Mouse (Mus musculus) WW6 (cell line): ENCODE measurements around the gene Auts2.

Source experiments
- DNase-seq: peaks from one replicate; pipeline ENCODE4 v3.0.0-alpha.2; 2013; ENCODE audit warnings: low read depth, low spot score

The Auts2 gene

DNA sequence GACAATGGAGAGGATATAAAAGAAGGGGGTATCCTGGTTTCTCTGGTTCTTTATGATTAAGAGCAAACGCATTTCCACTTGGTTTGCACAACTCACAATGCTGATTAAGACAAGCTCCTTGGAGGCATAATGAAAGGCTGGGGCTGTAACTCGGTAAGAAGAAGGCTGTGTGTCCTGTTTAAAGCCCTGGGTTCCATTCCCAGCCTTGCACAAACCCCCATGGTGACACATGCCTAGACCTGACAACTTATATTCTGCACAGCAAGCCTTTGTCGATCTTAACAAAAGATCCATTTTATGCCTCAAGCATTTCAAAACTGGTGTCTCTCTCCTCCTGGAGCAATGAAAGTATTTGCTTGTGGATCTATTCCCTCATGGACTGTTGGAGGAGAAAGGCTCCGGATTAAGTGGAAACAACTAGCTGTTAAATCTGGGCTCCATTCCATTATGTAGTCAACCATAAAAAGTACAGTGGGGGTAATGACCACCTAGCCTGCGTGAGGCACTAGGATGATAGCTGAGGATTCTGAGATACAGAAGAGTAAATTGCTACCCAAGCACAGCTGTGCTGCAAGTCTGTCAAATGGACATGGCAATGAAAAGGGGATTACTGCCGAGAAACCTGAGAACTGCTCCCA, 218.8 kb downstream of the Auts2 start:
- DNase-seq = no peak

DNA sequence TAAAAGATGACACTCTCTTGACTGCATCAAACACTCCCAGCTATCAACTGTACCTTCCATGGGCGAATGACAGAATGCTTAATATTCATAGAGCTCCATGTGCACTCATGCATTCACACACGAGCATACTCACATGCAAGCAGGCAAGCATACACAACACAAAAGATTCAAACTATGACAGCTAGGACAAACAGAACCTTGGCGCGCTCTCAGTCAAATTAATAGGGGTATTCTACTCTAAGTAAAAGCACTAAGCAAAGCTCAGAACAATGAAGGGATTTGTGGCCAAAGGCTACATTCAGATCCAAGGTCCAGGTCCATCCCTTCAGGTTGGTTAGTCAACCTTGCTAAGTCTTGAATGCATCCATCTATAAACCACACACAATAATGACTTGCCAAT, 219.5 kb downstream of the Auts2 start:
- DNase-seq = no peak

DNA sequence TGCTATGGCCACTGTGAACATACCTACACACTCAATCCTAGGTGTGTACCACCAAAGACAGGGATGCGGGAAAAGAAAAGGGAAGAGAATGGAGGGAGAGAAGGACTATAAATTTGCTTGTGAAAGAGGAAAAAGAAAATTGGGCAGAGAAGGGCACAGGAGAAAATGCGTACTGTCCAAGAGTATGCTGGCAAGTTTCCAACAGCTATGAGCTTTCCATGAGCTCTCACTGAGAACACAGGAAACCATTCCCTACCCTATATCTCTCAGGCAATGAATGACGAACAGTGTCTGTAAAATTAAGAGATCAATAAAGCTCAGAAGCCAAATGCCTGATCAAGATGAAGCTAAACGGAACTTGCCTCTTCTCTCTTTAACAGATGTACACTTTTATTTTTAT, 220.2 kb downstream of the Auts2 start:
- DNase-seq = no peak

DNA sequence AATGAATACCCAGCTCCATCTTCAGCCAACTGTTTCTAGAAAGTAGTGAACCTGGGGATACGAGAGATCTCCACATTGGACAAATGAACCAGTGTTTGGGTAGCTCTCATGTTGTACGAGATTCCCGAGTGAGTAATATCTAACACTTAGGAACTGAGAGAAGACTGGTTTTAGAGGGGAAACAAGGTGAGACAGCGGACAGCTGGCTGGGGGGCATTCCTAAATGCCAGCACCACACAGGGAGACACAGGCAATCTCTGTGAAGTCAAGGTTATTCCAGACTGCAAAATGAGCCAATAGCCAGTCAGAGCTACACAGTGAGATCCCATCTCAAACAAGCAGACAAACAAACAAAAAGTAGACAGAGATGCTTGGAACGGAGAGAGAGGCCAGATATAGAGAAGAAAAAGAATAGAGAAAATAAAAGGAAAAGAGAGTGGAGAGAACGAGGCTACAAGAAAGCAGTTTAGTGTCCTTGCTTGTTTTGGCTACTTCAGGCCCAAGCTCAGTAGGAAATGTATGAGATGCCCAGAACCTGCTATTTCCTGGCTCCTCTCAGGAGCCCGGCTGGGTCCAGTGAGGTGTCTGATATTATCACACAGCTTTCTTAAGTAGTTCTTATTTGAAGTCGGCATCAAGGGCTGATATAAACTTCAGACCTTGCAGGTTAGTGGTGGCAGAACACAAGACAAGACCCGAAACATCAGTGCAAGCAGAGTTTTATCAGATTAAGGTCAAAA, 224.9 kb downstream of the Auts2 start:
- no peak for DNase-seq

- no peak for DNase-seq
Measured at GRCm38 (mm10) chr5:132316897-132317296, 226.2 kb downstream of the Auts2 start.

- DNase-seq = no peak
Measured at GRCm38 (mm10) chr5:132314300-132314699, 228.8 kb downstream of the Auts2 start.

DNA sequence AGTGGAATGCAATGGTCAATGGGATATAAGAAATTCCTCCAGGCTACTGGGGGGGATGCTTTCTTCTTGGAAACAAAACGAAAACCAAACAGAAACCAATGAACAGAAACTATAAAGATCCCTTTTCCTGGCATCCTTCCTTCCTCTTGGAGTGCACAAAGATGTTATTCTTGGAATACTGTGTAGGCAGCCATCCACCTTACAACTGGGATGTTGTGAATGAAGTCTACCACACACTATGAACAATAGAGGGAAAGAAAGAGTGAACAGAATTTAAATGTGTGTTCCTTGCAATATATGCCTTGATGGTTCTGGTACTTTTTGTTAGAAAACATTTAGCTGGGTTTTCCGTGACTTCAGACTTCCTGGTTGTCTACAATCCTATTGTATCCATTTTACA, 236.1 kb downstream of the Auts2 start:
- no peak for DNase-seq

GRCm38 (mm10) chr5:132305354-132305934, 237.7 kb downstream of the Auts2 start:
- DNase-seq = no peak

DNA sequence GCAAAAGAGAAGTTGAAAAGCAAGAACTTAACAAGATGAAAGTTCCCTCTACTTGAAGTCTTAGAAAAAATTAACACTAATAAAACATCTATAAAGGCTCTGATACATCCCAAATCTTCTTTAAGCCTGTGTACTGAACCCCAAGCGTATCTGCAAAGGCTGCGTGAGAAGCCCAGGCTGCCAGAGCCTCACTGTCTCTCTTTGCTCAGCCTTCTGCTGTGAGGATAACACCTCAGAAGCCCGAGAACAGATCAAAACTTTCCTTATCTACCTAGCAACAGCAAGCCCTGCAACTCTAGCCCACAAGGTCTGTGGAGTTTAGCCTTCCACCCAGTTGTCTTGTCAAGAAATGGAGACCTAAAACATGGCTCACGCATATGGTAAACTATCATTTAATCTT, 240.4 kb downstream of the Auts2 start:
- DNase-seq = no peak

GRCm38 (mm10) chr5:132300794-132301193, 242.3 kb downstream of the Auts2 start:
- DNase-seq = no peak

DNA sequence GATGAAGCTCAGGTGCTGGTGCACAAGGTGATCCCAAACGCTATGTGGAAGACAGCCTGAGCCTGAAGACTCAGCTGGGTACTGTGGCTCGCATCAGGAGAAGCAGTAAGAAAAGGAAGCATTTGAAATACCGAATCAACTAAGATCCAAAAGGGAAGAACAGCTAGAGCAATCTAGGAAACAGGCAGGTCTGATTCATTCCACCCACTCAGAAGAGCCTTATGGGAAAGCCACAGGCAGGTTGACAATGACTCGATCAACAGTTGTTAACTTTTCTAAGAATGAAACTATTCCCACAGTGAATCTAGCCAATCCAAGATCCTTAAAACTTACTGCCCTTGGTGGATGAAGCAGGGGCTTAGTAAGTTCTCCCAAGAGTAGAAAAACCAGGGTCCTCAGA, 243.4 kb downstream of the Auts2 start:
- no peak for DNase-seq

- DNase-seq = no peak
Measured at GRCm38 (mm10) chr5:132298996-132299395, 244.1 kb downstream of the Auts2 start.

- no peak for DNase-seq
Measured at GRCm38 (mm10) chr5:132297309-132297708, 245.8 kb downstream of the Auts2 start.

DNA sequence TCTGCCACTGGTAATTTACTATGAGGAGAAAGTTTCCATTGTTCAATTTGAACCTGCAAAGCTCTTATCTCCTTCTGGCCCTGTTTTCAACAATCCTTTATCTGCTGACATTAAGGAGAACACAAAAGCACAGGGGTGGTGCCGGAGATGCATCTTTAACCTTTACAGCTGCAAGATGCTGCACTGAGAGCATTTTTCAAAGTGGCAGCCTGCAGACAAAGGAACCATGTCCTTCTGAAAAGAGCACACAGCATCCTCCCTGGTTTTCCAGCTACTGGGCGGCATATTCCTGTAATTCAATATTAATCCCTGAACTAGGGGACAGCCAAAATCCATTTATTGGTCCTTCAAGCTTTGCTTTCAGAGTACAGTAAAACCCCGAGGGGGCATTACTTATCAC, 248.7 kb downstream of the Auts2 start:
- peak; percentile 11 for DNase-seq

DNA sequence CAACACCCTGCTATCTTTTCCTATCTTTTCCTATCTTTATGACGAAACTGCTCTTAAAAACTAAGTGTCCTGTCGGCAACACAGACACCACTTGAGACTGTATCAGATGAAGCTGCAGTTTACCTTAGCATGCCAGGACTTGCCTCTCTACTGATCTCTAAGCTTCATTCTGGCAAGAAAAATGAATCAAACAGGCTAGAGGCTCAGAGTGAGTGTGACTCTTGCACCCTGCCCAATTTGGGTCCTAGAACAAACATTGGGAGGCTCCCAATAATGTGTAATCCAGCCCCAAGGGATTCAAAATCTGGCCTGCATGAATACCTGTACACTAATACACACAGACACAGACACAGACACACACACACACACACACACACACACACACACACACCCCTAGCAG, 250.2 kb downstream of the Auts2 start:
- no peak for DNase-seq

DNA sequence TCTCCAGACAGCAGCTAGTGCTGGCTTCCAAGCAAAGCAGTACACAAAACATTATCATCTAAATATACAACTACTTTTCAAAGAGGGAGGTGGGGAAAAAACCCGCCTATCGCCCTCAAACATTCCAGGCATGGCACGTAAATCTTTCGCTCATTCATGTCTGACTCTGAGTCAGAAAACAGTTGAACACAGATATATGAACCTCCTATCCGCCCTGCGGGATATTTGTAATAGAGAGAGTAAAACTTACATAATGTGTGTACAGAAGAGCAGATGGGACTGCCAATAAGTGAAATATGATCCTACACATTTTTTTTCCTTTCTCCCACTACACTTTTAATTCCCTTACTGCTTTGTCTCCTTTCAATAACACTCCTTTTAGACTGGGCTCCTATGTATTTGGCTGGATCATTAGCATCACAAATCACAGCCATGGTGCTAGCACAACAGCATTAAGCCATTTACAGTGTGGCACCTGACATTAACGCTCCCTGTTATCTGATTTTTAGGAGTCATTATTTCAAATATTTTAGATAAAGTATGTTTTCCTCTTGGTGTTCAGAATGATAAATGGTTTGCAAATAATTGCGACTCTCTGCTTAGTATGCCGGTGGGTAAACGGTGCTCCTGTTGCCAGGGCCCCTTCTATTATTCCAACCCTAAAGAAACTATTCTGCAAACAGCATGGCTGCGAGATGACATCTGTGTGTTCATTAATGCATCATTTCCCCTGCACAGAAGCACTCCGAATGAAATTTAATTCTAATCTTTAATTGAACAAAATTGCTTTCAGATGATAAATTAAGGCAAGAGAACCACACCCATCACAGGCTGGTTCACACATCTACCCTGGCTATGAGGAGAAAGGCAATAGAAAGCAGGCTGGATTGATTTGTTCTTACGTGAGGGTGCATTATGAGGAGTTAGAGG, 252.3 kb downstream of the Auts2 start:
- DNase-seq = no peak

GRCm38 (mm10) chr5:132283741-132284140, 259.4 kb downstream of the Auts2 start:
- DNase-seq = no peak

DNA sequence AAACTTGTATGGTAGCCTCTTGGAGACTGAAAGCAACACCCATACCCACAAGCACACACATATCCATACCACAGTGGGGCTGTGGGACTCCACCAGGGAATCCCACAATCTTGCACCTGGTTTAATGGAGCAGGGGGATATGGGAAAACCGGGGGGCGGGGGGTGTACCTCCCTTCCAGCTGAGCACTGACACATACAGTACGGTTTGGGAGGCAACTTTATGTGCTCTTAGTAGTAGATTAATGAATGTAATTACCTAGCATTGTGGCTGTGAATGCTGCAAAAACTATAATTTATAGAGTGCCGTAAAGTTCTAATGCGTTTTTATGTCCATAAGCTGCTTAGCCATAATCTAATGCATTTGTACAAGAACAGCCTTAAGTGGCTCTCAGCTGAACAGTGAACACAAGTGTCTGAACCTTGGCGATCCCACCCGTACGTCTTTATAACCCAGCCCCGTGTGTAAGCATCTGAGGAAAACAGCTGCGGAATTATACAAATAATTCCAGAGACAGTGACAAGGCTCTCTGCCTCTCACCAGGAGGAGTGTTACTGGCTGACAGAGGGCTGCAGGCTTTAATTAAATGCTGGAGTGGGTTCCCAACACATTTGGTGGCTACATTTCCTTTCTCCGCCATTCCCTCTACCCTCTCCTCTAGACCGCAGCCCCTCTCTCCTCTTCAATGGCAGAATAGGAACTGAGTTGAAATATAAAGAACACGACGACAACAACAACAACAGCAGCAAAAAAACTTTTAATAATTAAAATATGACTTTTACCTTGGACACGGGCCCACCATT, 268.8 kb downstream of the Auts2 start:
- no peak for DNase-seq

DNA sequence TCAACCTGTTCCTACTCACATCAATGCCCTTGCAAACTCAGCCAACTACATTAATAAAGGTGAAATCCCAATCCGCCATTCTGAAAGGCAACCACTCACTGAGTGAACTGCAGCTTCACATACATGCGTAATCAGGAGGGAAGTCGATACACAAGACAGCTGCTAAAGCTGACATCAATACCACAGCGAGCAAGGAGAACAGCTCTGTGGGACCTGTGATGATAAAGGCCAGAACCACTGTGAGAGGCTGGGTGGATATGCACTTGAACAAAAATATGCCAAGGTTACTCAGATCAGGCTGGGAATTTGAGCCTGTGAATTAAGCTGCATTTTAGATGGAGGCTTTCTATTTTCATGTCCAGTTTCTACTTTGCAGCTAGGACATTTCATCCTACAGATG, 271.0 kb downstream of the Auts2 start:
- no peak for DNase-seq

- no peak for DNase-seq
Measured at GRCm38 (mm10) chr5:132270896-132271295, 272.2 kb downstream of the Auts2 start.

GRCm38 (mm10) chr5:132270074-132270473, 273.1 kb downstream of the Auts2 start:
- no peak for DNase-seq
